Mouse (Mus musculus) forebrain, embryonic 16.5 days (tissue): ENCODE measurements around the gene Dmrt1. TPM values are rescaled to one million over a fixed set of nuclear protein-coding genes. Genes with fewer than 3 reads are reported as not detected.
A peak's percentile ranks its signal among the peaks of the same experiment; 100 is the strongest.

Experiments used
- ATAC-seq: fragments of 200-750 bp; cut with Nextera tagmentation; 2 replicates; pipeline ENCODE4 v1.8.0; 2017; ENCODE audit warnings: mild to moderate bottlenecking, moderate library complexity
- H3K27ac ChIP-seq: fragments of 300-500 bp; sonication (generic); 2 replicates; pipeline ENCODE4 v1.5.1; 2014; ENCODE audit warnings: low read length, control low read depth
- H3K27me3 ChIP-seq: fragments of 300-500 bp; sonication (generic); replicated peaks from 2 replicates; pipeline ENCODE4 v1.6.1; 2014; ENCODE audit warnings: low read length; ENCODE audit not compliant: control insufficient read depth, insufficient read depth
- H3K36me3 ChIP-seq: fragments of 300-500 bp; sonication (generic); 2 replicates; pipeline ENCODE4 v1.6.1; 2014; ENCODE audit not compliant: control insufficient read depth, insufficient read depth
- H3K4me1 ChIP-seq: fragments of 300-500 bp; sonication (generic); replicated peaks from 2 replicates; pipeline ENCODE4 v1.6.1; 2014; ENCODE audit warnings: low read length; ENCODE audit not compliant: control insufficient read depth, insufficient read depth
- H3K4me2 ChIP-seq: fragments of 300-500 bp; sonication (generic); 2 replicates; pipeline ENCODE4 v1.6.1; 2014; ENCODE audit warnings: mild to moderate bottlenecking, low read length, control low read depth
- H3K4me3 ChIP-seq: fragments of 300-500 bp; sonication (generic); replicated peaks from 2 replicates; pipeline ENCODE4 v1.5.1; 2014; ENCODE audit warnings: mild to moderate bottlenecking, low read length, control low read depth
- H3K9ac ChIP-seq: fragments of 300-500 bp; sonication (generic); replicated peaks from 2 replicates; pipeline ENCODE4 v1.6.1; 2014; ENCODE audit warnings: low read depth, low read length, control low read depth
- H3K9me3 ChIP-seq: fragments of 300-500 bp; sonication (generic); 2 replicates; pipeline ENCODE4 v1.6.1; 2016; ENCODE audit warnings: low read length; ENCODE audit not compliant: control insufficient read depth
- WGBS: fragments of 180-500 bp; shearing (Covaris S2); extraction: QIAGEN DNeasy Blood & Tissue Kit; methylation state at CpG from one replicate; pipeline ENCODE4 v1.1.7; 2014; 5-methylcytosine and 5-hydroxymethylcytosine counted together
- polyA plus RNA-seq: library from polyadenylated mRNA; unstranded; fragments of >200 nt; fragmentation: Nextera tagmentation; extraction: Ambion mirVana; gene quantifications from 2 replicates; pipeline ENCODE4 v1.2.1, GENCODE M21; 2015

Gene Dmrt1
- polyA plus RNA-seq, 1 experiment from 2014 or later = not detected

GRCm38 (mm10) chr19:25611116-25611515 lies 105.7 kb downstream of the Dmrt1 start:
- no peaks in the 10 kb centered on the region for H3K36me3 ChIP-seq
- H3K4me3 ChIP-seq = peak overlapping the region; percentile 51
- H3K9me3 ChIP-seq = no peaks in the 10 kb centered on the region
- ATAC-seq = peak; percentile 24
- 0% methylated on average over 42 of the region's 42 CpGs for WGBS
- peaks cover 20% of the 10 kb centered on the region for H3K4me1 ChIP-seq
- H3K27me3 ChIP-seq = peaks cover 33% of the 10 kb centered on the region
- H3K9ac ChIP-seq = peak overlapping the region; percentile 61
- peak overlapping the region; percentile 3; the same call in 1 of the 2 replicates for H3K27ac ChIP-seq
- H3K4me2 ChIP-seq = peak overlapping the region; percentile 67

GRCm38 (mm10) chr19:25611876-25612805 lies 106.7 kb downstream of the Dmrt1 start:
- Histone ChIP-seq H3K27ac (no peak overlapping the region), H3K27me3 (peaks cover 29% of the 10 kb centered on the region), H3K9ac (no peak overlapping the region), H3K36me3 (no peaks in the 10 kb centered on the region), H3K9me3 (no peaks in the 10 kb centered on the region), H3K4me3 (peak overlapping the region; percentile 17), H3K4me2 (peak overlapping the region; percentile 24), H3K4me1 (peaks cover 20% of the 10 kb centered on the region)
- WGBS = 7% methylated on average over 16 of the region's 16 CpGs
- ATAC-seq = no peak

GRCm38 (mm10) chr19:25612806-25613295 lies 107.4 kb downstream of the Dmrt1 start:
- WGBS = 6% methylated on average over 6 of the region's 6 CpGs
- Histone ChIP-seq H3K4me2 (no peak overlapping the region; the same call in 1 of the 2 replicates), H3K4me3 (no peak overlapping the region), H3K9ac (no peak overlapping the region), H3K36me3 (no peaks in the 10 kb centered on the region), H3K9me3 (no peaks in the 10 kb centered on the region), H3K4me1 (peaks cover 14% of the 10 kb centered on the region), H3K27me3 (peaks cover 26% of the 10 kb centered on the region), H3K27ac (no peak overlapping the region)
- ATAC-seq = no peak

- H3K4me1 ChIP-seq = peaks cover 14% of the 10 kb centered on the region
- H3K27me3 ChIP-seq = peaks cover 23% of the 10 kb centered on the region
- H3K27ac ChIP-seq = no peak overlapping the region
- H3K36me3 ChIP-seq = no peaks in the 10 kb centered on the region
- H3K4me3 ChIP-seq = no peak overlapping the region
- no peak for ATAC-seq
- H3K9me3 ChIP-seq = no peaks in the 10 kb centered on the region
- H3K4me2 ChIP-seq = 0 out of 2 replicates have a peak overlapping the region, but pooled peaks have one; percentile 1
- WGBS = 9% methylated on average over 13 of the region's 13 CpGs
- no peak overlapping the region for H3K9ac ChIP-seq
Measured at GRCm38 (mm10) chr19:25613476-25614300, 108.3 kb downstream of the Dmrt1 start.

GRCm38 (mm10) chr19:25615889-25616288 lies 110.5 kb downstream of the Dmrt1 start:
- Histone ChIP-seq H3K27ac (no peak overlapping the region), H3K4me1 (peaks cover 4% of the 10 kb centered on the region), H3K27me3 (peaks cover 24% of the 10 kb centered on the region), H3K4me2 (no peak overlapping the region), H3K4me3 (no peak overlapping the region), H3K9ac (no peak overlapping the region), H3K9me3 (no peaks in the 10 kb centered on the region), H3K36me3 (no peaks in the 10 kb centered on the region)
- 26% methylated on average over 6 of the region's 6 CpGs for WGBS
- ATAC-seq = no peak

GRCm38 (mm10) chr19:25622291-25623251 lies 117.2 kb downstream of the Dmrt1 start:
- 37% methylated on average over 54 of the region's 54 CpGs for WGBS
- Histone ChIP-seq H3K9me3 (no peaks in the 10 kb centered on the region), H3K27me3 (peaks cover 4% of the 10 kb centered on the region; the same call in 1 of the 2 replicates), H3K36me3 (no peaks in the 10 kb centered on the region), H3K27ac (no peak overlapping the region), H3K9ac (0 out of 2 replicates have a peak overlapping the region, but pooled peaks have one; percentile 19), H3K4me2 (peak overlapping the region; percentile 51), H3K4me3 (peak overlapping the region; percentile 38), H3K4me1 (peaks cover 4% of the 10 kb centered on the region)
- ATAC-seq = peak; percentile 69

GRCm38 (mm10) chr19:25628490-25628889 lies 123.1 kb downstream of the Dmrt1 start:
- peak; percentile 38; the same call in 1 of the 2 replicates for ATAC-seq
- Histone ChIP-seq H3K27ac (no peak overlapping the region), H3K27me3 (peaks cover 3% of the 10 kb centered on the region; the same call in 1 of the 2 replicates), H3K4me1 (no peaks in the 10 kb centered on the region), H3K4me2 (no peak overlapping the region), H3K9ac (no peak overlapping the region), H3K9me3 (no peaks in the 10 kb centered on the region), H3K4me3 (no peak overlapping the region), H3K36me3 (no peaks in the 10 kb centered on the region)
- 11% methylated on average over 9 of the region's 9 CpGs for WGBS

GRCm38 (mm10) chr19:25635119-25635518 lies 129.7 kb downstream of the Dmrt1 start:
- Histone ChIP-seq H3K4me1 (no peaks in the 10 kb centered on the region), H3K9ac (no peak overlapping the region), H3K36me3 (no peaks in the 10 kb centered on the region), H3K4me2 (peak overlapping the region; percentile 52), H3K27me3 (no peaks in the 10 kb centered on the region), H3K27ac (no peak overlapping the region), H3K4me3 (no peak overlapping the region), H3K9me3 (no peaks in the 10 kb centered on the region)
- 88% methylated on average over 5 of the region's 5 CpGs for WGBS
- ATAC-seq = no peak
